Mouse (Mus musculus) testis, postnatal 10 days (tissue): ENCODE measurements around the gene Itga2b.
A peak's percentile ranks its signal among the peaks of the same experiment; 100 is the strongest.

ENCODE experiments used
- DNase-seq: peaks from one replicate; pipeline ENCODE4 v3.0.0; 2021; ENCODE audit warnings: low spot score

The Itga2b gene

DNA sequence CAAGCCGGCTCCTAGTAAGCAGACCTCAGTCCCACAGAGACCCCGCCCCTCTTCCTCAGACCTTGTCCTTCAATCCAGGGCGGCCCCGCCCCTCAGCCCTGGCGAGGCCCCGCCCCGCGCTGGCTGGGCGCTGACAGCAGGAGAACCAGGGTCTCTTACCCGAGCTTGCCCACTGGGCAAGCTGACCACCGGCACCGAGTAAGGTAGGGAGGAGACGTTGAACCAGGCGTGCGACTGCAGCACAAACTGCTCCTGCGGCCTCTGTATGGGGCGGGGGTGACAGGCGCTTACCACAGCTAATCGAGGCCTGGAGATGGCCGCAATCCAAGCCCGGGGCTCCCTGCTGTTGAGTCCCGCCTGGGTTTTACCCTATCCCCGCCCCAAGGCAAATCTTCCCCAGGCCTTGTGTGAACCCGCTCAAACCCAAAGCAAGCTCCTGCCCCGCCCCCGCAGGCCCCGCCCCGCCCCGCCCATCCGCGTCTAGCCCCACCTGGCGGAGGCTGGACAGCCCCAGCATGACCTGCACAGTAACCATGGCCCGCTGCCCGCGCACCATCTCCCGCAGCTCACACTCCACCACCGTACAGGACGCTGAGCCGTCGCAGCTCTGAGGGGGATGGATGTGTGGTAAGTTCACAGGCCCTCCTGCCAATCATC, 14.1 kb downstream of the Itga2b start:
- peak; percentile 84 for DNase-seq

DNA sequence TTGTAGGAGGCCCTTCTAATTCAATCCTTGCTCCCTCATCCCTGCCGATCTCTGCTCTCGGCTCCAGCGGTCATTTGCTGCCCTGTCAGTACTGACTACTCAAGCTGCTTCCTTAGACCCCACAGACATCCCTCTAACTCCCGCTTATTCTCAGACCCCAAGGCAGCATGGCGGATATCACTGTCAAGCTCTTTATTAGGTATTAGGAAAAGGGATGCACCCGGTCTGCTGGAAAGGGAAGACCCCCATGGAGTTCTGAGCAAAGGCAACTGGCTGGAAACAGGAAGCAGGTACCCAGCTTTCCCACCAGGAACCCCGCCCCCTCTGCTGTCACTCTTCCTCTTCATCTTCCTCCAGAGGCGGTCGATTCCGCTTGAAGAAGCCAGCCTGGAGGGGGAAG, 16.8 kb downstream of the Itga2b start:
- DNase-seq = no peak

DNA sequence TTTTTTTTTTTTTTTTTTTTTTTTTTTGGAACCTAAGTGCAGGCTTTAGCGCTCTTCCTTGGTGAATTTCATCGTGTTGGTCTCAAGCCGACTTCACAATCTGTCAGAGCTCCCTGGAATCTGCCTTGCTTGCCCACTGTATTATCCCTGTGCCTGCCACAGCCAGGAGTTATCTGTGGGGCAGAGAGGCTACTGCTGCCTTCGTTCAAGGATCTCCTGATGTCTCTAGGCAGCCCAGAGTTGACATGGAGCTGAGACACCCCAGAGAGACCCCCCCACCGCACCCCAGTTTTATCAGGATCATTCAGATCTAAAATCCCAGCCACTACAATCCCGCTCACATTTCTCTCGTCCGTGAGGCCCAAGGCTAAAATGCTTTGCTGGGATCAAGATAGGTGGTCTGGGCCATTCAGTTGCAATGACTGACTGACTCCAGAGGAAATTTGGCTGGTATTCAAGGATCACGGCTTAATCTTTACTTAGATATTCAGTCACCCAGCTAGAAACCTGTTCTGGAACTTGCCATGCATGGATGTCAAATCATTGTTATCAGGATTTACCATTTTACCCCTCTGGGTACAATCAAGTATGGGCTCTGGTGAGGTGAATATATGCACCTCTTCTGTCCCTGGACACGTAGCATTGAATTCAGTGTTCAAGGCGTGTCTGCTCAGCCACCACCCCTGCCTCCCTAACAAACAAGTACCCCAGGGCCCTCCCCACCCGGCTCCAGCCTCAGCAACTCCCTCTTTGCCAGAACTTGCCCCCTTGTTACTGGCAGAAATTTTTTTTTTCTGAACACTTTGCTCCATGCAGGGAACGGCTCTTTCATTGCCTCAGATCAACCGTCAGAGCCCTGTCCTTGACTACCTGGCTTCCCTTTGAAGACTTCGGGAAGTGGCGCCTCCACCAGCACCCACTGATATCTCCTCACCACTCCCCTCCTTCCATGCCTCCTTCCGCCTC, 20.6 kb downstream of the Itga2b start:
- no peak for DNase-seq

DNA sequence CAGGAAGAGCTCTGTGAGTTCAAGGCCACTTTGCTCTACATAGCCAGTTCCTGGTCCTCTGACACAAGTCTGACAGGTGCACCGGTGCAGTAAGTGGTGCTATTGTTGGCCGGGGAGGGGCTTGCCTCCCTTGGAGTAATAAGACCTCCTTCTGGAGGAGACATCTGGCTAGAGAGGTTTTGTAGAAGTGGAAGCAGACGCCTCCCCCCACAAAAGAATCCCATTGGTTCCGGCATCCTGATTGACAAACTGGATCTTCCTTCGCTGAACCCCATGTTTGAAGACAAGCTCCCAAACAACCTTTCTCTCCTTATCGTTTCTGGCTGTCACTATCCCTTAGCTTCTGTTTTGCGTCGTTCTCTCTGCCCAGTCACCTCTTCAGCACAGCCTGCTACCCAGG, 21.6 kb downstream of the Itga2b start:
- DNase-seq = no peak

DNA sequence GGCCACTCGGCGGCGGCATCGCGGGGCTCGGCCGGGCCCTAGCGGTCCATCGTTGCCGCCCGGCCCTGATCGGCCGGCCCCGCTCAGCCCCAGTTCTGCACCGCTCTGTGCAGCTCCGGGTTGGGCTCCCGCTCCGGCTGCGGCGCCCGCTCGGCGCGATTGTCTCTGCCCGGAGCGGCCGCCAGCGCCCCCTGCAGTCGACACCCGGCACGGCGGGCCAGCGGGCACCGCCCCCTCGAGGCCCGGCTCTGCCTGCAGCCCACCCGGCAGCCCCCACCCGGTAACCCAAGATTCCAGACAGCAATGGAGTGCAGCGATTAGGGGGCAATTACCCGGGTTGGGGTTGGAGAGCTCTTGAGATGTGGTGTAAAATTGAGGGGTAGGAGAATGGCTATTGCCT, 22.4 kb downstream of the Itga2b start, which contains the start of gene Fam171a2:
TSS of gene Fam171a2 (minus strand) at position 186 of the 400 bp plus-strand sequence.
- DNase-seq = peak; percentile 90

DNA sequence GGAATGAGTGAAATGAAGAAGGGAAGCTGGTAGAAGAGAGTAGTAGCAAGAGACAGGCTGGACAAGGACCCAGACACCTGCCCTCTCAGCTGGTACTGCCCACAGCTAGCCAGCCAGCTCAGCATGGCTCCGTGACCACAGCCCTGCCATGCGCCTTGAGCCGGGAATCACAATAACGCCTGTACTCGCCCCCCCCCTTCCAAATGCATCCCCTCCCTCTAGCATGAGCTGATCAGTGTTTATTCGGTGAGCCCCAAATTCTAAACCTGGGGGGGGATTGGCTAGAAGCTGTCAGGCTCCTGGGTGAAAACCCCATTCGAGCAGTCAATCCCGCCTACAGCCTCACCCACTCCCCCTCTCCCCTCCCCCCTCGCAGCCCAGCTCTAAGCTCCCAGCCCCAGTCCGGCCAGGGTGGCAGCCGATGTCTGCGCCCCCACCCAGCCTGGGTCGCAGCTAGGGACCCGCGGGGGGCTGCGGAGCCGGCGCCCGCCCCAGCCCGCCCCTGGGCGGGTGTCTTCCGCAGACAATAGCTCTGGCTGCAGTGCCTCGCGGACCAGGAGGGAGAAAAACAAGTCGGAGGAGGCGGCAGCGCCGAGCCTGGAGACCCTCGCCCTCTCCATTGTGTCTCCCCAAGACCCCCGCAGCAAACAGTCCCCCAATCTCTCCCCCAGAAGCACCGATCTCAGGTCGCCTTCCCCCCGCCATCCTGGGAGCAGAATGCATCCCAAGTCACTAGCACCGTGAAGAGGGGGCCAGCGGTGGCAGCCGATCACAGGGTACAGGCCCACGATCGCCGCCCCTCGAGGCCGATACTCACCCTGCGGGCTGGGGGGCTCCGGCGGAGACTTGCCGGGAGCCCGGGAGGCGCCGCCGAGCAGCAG, 23.1 kb downstream of the Itga2b start:
- peak; percentile 66 for DNase-seq

DNA sequence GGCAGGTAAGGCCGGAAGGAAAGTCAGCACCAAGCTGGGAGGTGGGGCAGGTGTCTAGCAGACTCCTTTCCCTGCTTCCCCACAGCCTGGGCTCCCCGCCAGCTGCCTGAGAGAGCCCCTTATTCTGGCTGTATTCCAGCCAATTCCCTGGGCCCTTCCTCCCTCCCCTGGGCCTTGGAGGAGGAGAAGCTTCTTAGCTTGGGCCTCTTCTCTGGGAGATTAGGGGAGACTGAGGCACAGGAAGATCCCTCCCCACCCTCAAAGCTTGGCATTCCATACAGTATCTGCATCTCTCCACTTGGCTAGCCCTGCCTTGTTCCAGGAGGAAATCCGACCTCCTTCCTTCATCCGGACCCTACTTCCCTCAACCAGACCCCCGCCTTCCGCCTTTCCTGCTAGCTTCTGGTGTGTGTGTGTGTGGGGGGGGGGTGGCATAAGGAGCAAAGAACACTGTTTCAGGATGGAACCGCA, 24.0 kb downstream of the Itga2b start:
- no peak for DNase-seq

DNA sequence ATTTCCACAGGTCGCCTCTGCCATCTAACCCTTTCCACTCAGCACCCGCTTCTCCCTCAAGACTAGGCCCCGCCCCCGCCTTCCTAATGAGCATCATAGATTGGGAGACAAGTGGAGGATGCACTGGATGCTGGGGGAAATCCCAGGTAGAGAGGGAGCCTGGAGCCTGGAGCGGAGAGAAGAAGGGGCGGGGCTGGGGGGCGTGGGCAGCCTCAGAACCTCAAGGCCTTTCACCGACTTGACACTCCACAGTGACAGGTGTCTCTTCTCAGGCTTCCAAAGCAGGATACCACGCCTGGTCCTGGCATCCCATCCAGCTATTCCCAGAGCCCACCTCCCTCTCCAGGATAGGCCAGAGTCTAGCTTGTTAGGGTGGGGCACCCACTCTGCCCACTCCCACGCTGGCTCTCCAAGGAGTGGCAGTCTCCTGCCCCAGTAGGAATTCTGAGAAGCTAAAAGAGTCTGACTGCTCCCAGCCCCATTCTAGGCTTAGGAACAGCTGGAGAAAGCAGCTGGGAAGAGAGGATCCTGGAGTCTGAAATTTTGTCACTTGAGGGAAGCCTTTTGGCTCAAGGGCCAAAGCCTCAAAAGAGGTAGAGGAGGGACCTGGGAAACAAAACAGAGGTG, 24.5 kb downstream of the Itga2b start:
- peak; percentile 73 for DNase-seq

DNA sequence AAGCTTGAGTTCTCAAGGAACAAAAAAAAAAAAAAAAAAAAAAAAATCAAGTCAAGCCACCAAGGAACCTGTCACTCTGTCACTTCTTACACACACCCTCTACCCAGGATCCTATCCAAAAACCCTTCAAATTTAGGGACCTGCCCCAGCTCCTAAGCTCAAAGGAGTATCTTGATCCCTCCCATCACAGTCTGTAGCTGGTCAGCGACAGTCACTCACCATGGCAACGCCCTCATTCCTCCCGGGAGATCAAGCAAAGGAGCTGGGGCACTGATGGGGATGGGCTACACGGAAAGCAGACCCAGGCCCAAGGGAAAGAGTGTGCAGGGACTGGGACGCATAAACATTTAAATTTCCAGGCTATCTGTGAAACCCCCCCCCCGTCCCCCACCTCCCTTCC, 25.1 kb downstream of the Itga2b start:
- DNase-seq = no peak

DNA sequence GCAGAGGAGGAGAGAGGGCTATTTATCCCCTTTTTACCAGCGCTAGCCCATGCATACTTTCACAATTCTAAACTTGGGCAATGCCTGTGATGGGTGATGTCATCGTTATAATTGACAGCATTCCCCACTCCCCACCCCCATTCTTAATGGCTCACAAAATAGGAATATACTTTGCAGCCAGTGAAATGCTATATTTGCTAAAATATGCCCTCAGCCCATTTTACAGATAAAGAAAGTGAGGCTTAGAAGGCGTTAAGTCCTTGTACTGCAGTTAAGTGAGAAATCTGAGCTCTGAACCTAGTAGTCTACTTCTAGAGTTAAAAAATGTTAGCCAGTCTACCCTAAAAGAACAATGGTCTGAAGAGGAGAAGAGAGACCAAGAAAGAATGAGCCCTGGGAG, 25.6 kb downstream of the Itga2b start:
- DNase-seq = no peak

DNA sequence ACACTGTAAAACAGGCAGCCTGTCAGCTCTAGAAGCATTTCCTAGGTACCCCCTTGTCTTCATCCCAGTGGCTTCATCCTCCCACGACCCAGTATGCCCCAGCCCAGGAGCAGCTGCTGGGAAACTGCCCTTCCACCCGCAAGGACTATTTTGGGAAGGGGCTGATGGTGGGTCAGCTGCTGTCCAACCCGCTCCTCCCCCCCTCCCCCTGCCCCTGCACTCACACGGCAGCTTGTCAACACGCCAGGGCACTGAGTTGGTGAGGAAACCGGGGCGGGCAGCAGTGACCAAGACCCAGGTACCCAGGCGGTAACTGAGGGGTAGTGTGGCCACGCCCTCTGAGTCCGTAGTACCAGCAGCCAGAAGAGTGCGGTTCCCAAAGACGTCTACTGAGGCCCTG, 26.2 kb downstream of the Itga2b start:
- no peak for DNase-seq

DNA sequence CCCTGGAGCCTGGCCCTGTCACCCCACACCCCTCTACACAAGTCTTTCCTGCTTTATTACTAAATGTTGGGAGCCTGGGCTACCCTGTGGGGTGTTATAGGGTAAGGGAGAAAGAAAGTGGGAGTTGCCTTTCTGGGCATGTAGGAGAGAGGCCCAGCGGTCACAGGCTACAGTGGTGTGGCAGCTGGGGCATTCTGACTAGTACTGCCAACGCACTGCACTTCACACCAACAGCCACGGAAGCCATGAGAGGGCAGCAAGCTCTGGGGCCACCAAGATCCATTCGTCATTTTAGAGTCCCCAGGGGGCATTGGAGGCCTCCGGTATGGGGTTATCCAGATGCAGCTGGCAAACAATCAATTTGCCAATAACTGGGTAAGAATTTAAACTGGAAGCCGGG, 27.8 kb downstream of the Itga2b start:
- DNase-seq = no peak

DNA sequence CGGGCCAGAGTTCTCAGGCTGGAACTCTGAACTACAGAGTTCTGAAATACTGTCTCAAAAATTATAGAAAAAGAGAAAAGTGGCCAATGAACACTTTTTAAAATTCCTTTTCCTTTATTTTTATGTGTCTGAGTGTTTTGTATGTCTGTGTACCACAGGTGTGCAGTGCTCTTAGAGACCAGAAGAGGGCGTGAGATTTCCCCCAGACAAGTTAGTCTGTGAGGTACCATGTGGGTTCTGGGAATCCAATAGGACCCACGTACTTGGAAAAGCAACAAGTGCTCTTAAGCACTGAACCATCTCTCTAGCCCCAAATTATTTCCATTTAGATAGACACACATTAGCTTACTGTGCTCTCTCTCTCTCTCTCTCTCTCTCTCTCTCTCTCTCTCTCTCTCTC, 28.5 kb downstream of the Itga2b start:
- DNase-seq = no peak

DNA sequence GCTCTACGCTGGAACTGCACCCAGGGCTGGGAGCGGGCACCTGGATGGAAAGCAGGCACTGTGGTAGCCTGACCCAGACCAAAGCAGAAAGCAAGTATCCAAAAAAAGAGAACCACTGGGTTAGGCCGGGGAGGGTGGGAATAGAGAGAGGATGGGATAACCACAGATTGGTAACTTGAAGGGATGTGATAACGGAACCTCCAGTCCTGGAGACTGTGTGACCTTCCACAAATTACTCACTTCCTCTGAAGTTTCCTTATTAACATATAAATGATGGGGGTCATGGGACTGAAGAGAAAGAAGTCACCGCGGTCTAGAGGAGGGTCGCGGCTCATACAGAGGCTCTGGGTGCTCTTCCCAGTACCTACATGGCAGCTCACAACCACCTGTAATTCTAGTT, 29.7 kb downstream of the Itga2b start:
- DNase-seq = no peak

DNA sequence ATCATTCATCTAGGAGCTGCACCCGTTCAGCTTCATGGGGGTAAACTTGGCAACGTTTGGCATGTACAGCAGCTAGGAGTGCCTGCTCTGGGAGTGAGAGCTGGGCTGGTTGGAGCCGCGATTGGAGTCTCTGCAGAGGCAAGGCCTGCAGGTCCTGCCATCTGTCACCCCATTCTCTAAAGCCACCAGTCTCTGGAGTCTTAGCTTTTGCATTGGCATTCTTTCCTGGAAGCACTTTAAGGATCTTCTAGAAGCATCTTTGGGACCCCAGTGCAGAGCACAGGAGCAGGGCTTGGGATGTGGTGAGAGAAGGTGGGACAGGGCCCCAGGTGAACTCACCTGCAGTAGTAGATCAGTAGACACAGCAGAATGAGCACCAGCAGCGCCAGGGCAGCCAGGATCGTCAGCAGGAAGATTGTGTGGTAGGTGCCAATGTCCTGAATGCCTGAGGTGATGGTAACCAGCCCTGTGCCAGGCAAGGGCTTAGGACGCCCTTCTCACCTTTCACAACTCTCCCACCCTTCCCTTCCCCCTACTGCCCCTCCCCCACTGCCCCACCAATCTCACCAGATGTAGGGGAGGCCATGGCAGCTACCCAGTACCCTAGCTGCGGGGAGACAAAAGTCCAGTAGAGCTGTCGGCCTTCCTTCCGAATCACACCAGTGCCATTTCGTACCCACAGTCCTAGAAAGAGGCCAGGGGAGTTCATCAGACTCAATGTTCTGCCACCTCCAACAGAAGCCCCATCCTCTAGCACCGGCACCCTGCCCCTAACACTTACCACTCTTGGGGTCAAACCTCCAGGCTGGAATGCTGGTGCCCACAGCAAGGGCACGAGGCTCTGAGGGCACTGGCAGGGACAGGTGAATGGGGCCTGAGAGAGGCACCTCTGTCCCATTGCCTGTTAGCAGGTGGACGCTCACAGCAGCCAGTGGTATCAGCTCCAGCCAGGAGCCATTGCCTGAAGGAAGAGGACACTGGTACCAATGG, 30.5 kb downstream of the Itga2b start:
- DNase-seq = no peak

DNA sequence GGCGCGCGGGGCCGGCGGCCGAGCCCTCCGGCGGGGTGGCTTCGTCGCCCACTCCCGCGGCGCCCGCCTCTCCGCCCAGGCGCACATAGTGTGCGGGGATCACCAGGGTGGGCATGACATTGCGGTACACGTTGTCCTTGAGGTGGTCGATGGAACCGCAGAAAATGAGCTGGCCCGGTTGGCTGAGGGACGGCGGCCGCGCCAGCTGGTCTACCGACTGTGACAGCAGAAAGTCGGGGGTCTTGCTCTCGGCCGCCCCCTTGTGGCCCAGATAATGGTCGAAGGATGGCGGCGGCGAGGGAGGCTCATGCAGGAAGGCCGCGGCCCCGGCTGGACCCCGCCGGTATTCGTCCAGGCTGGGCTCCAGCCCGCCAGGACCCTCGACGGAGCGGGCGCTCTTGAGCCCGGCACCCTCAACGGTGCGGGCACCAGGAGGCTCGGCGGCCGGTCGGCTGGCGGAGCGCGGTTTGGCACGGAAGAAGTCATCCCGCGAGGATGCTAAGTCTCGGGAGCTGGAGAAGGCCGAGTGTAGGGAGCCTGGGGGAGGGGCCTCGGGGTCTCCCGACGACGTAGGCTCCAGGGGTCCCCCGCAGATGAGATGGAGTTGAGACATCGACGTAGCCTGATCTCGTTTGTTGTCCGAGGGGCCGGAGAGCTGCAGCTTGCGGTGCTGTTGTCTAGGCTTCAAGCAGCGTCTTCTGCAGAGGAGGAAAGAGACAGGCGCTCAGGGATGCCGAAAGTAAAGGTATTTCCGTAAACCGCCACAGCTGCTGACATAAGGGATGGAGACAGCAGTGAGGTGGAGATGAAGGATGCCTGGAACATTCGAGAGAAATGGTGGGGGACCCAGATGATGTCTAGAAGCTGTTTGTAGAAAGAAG, 31.5 kb downstream of the Itga2b start:
- peak; percentile 96 for DNase-seq

DNA sequence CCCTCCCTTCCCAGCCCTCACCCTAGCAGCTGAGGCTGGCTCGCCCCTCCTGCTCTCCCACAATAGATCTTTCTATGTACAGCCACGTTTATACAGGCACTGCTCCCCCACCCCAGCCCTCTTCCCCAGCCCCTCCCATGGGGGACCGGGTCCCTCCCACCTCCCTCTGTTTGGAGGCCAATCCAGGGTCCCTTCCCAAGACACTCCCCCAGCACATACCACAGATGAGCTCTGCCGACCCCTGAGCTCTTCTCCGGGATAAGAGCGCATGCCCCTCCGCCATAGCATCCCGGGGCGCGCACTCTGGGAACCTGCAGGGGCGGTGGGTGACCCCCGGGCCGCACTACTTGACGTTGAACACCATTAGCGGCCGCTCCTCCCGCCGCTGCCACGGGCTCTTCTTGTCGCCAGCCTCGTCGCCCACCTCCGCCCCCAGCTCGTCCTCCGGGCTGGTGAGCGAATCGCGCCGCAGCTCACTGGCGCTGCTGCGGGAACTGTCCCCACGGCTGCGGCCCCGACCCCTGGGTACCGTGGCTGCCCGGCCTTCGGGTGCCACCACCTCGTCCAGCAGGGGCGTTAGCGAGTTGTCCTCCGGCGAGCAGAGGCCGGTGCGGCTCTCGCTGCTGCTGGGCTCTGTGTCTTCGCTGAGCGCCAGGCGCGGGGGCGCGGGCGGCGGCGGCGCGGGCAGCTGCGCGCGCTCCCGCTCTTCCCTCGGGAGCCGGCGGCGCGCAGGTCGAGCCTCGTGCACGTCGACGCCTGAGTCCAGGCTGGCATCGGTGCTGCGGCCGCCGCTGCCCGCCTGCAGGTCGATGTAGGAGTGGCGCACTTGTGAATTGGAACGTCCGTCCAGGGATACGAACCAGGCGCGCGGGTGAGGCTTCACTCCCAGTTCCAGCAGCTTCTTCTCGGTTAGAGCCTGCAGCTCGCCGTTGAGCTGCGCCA, 32.5 kb downstream of the Itga2b start:
- peak; percentile 86 for DNase-seq

DNA sequence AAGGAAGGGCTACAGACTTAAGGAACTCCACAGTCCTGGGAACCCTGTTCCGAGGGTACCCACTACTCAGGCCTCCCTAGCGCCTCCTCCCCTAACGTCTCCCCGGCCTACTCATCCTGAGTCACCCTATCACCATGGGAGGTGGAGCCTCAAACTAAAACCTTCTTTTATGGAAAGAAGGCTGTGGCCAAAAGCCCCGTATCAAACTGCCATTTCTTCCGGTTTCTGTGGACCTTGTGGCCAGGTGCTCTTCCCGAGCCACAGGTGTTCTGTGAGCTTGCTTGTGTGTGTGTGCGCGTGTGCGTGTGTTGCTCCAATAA, 33.5 kb downstream of the Itga2b start:
- DNase-seq = no peak
